Mouse (Mus musculus): Measurements from ENCODE around the gene Ube2v1. TPM values are rescaled to one million over a fixed set of nuclear protein-coding genes. Genes with fewer than 3 reads are reported as not detected.

Gene Ube2v1
- polyA plus RNA-seq, 2 experiments: 75.0 to 145 TPM

- 33% methylated on average over 4 of the region's 4 CpGs for WGBS (ENCODE audit: insufficient replicate concordance)
- Histone ChIP-seq H3K27me3 (ENCODE audit: control insufficient read depth, insufficient read depth, low read length) (no peaks in the 10 kb centered on the region), H3K4me1 (replicated peaks; ENCODE audit: control insufficient read depth in 2 of 2, insufficient read depth in 2 of 2, low read length in 1 of 2) (no peaks in the 10 kb centered on the region), H3K9ac (replicated peaks) (no peak overlapping the region), H3K4me3 (ENCODE audit: insufficient read depth in 1 of 2, low read depth in 2 of 2, low read length in 2 of 2) (no peak overlapping the region), H3K4me2 (ENCODE audit: low read depth) (no peak overlapping the region), H3K27ac (no peak overlapping the region), H3K9me3 (ENCODE audit: control insufficient read depth, low read length) (no peaks in the 10 kb centered on the region), H3K36me3 (replicated peaks; ENCODE audit: control insufficient read depth, insufficient read depth, low read depth) (no peaks in the 10 kb centered on the region)
- no peak for ATAC-seq (ENCODE audit: insufficient read depth)
- no peak for DNase-seq (ENCODE audit: low read depth in 3 of 3, low spot score in 3 of 3)
- TF ChIP-seq CTCF (IDR thresholded peaks at IDR 0.05; ENCODE audit: low read depth) (no peak), EP300 (IDR thresholded peaks at IDR 0.05; ENCODE audit: low read depth) (no peak)
Observed at GRCm38 (mm10) chr2:167596262-167596661, 35.6 kb downstream of the Ube2v1 start.

GRCm38 (mm10) chr2:167595761-167596171 is 36.1 kb downstream of the Ube2v1 start:
- Histone ChIP-seq H3K9ac (replicated peaks) (no peak overlapping the region), H3K4me3 (ENCODE audit: insufficient read depth in 1 of 2, low read depth in 2 of 2, low read length in 2 of 2) (no peak overlapping the region)
- ATAC-seq (ENCODE audit: insufficient read depth): no peak

GRCm38 (mm10) chr2:167594444-167594934 is 37.4 kb downstream of the Ube2v1 start:
- Histone ChIP-seq H3K36me3 (replicated peaks; ENCODE audit: control insufficient read depth, insufficient read depth, low read depth) (no peaks in the 10 kb centered on the region), H3K4me2 (ENCODE audit: low read depth) (no peak overlapping the region), H3K27me3 (ENCODE audit: control insufficient read depth, insufficient read depth, low read length) (no peaks in the 10 kb centered on the region), H3K4me3 (ENCODE audit: insufficient read depth in 1 of 2, low read depth in 2 of 2, low read length in 2 of 2) (no peak overlapping the region), H3K4me1 (replicated peaks; ENCODE audit: control insufficient read depth in 2 of 2, insufficient read depth in 2 of 2, low read length in 1 of 2) (no peaks in the 10 kb centered on the region), H3K9ac (replicated peaks) (no peak overlapping the region), H3K9me3 (ENCODE audit: control insufficient read depth, low read length) (no peaks in the 10 kb centered on the region), H3K27ac (no peak overlapping the region)
- DNase-seq (ENCODE audit: low read depth in 3 of 3, low spot score in 3 of 3): no peak
- 52% methylated on average over 10 of the region's 10 CpGs for WGBS (ENCODE audit: insufficient replicate concordance)
- ATAC-seq (ENCODE audit: insufficient read depth): peak; percentile 25; the same call in 1 of the 2 replicates
- TF ChIP-seq EP300 (IDR thresholded peaks at IDR 0.05; ENCODE audit: low read depth) (no peak), CTCF (IDR thresholded peaks at IDR 0.05; ENCODE audit: low read depth) (no peak)

More at GRCm38 (mm10) chr2:167595761-167596171, 36.1 kb downstream of the Ube2v1 start:
- Histone ChIP-seq H3K36me3 (replicated peaks; ENCODE audit: control insufficient read depth, insufficient read depth, low read depth) (no peaks in the 10 kb centered on the region), H3K9me3 (ENCODE audit: control insufficient read depth, low read length) (no peaks in the 10 kb centered on the region), H3K27me3 (ENCODE audit: control insufficient read depth, insufficient read depth, low read length) (no peaks in the 10 kb centered on the region), H3K4me2 (ENCODE audit: low read depth) (no peak overlapping the region), H3K27ac (no peak overlapping the region), H3K4me1 (replicated peaks; ENCODE audit: control insufficient read depth in 2 of 2, insufficient read depth in 2 of 2, low read length in 1 of 2) (no peaks in the 10 kb centered on the region)
- TF ChIP-seq CTCF (IDR thresholded peaks at IDR 0.05; ENCODE audit: low read depth) (no peak), EP300 (IDR thresholded peaks at IDR 0.05; ENCODE audit: low read depth) (no peak)
- no peak for DNase-seq (ENCODE audit: low read depth in 3 of 3, low spot score in 3 of 3)
- 67% methylated on average over 14 of the region's 14 CpGs for WGBS (ENCODE audit: insufficient replicate concordance)

GRCm38 (mm10) chr2:167593551-167594250 is 38.2 kb downstream of the Ube2v1 start:
- Histone ChIP-seq H3K4me1 (replicated peaks; ENCODE audit: control insufficient read depth in 2 of 2, insufficient read depth in 2 of 2, low read length in 1 of 2) (no peaks in the 10 kb centered on the region), H3K27me3 (ENCODE audit: control insufficient read depth, insufficient read depth, low read length) (no peaks in the 10 kb centered on the region), H3K9me3 (ENCODE audit: control insufficient read depth, low read length) (no peaks in the 10 kb centered on the region), H3K36me3 (replicated peaks; ENCODE audit: control insufficient read depth, insufficient read depth, low read depth) (no peaks in the 10 kb centered on the region), H3K9ac (replicated peaks) (no peak overlapping the region), H3K27ac (no peak overlapping the region), H3K4me3 (ENCODE audit: insufficient read depth in 1 of 2, low read depth in 2 of 2, low read length in 2 of 2) (no peak overlapping the region), H3K4me2 (ENCODE audit: low read depth) (no peak overlapping the region)
- no peak for ATAC-seq (ENCODE audit: insufficient read depth)
- TF ChIP-seq EP300 (IDR thresholded peaks at IDR 0.05; ENCODE audit: low read depth) (no peak), CTCF (IDR thresholded peaks at IDR 0.05; ENCODE audit: low read depth) (no peak)
- no peak for DNase-seq (ENCODE audit: low read depth in 3 of 3, low spot score in 3 of 3)
- WGBS (ENCODE audit: insufficient replicate concordance): 68% methylated on average over 4 of the region's 4 CpGs

GRCm38 (mm10) chr2:167588774-167589577 is 42.9 kb downstream of the Ube2v1 start:
- Histone ChIP-seq H3K27me3 (ENCODE audit: control insufficient read depth, insufficient read depth, low read length) (no peaks in the 10 kb centered on the region), H3K36me3 (replicated peaks; ENCODE audit: control insufficient read depth, insufficient read depth, low read depth) (no peaks in the 10 kb centered on the region), H3K4me1 (replicated peaks; ENCODE audit: control insufficient read depth in 2 of 2, insufficient read depth in 2 of 2, low read length in 1 of 2) (peaks cover 0 to 7% of the 10 kb centered on the region in 2 experiments; a peak in 2 of 4 replicates), H3K4me2 (ENCODE audit: low read depth) (peak overlapping the region; percentile 72), H3K9ac (replicated peaks) (peak overlapping the region; percentile 60), H3K4me3 (ENCODE audit: insufficient read depth in 1 of 2, low read depth in 2 of 2, low read length in 2 of 2) (peak overlapping the region; percentile 51 to 56), H3K27ac (no peak overlapping the region), H3K9me3 (ENCODE audit: control insufficient read depth, low read length) (no peaks in the 10 kb centered on the region)
- peak; percentile 14; the same call in 1 of the 2 replicates for TF ChIP-seq CTCF (IDR thresholded peaks at IDR 0.05; ENCODE audit: low read depth)
- no peak for TF ChIP-seq EP300 (IDR thresholded peaks at IDR 0.05; ENCODE audit: low read depth)
- peak; percentile 69 for ATAC-seq (ENCODE audit: insufficient read depth)
- peak; percentile 48 to 52 (median 48) for DNase-seq (ENCODE audit: low read depth in 3 of 3, low spot score in 3 of 3)
- WGBS (ENCODE audit: insufficient replicate concordance): 4% methylated on average over 21 of the region's 21 CpGs
